In the genomic region with DNA sequence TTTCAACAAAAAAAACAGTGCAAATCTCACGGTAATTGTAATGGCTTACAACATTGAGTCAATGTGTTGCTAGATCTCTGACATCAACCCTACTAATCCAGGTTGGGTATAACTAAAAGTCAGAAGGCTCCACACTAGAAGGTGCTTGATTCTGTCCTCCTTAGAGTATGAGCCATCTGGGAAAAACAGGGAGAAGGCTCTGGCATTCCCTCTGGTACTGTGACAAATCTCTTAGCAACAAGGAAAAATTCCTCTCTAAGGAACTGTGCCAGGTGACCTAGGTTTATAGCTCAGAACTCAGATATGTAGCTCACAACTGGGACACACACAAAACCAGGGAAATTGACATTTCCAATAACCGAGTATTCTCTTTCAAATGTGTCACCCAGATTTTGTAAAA, we compare ENCODE assay signal across 22 mouse cellular contexts.
DNase-seq lines count a peak whose midpoint lies in the region; ATAC-seq lines count a peak whose summit lies in the region.
"Had no signal": no experiment of that assay in that cellular context is flagged by ENCODE, and none has a peak within 500 bp of the region (broad histone marks: within the 10 kb centered on the region; RNA-seq: fewer than 3 reads in every experiment).

No protein-coding gene starts in this region.

- intact Hi-C loops in left cerebral cortex, postnatal 10 days (cut with DNase I) = no loop called here

- peak; percentile 62 for ATAC-seq in frontal cortex, adult (ENCODE audit: low TSS enrichment)
- ATAC-seq: activated CD4-positive, CD25-positive, alpha-beta regulatory T cell, adult 4 months; CD4-positive, CD25-positive, alpha-beta regulatory T cell, adult 4 months; Patski had no signal

- no peak for DNase-seq in frontal cortex, postnatal 36 days (ENCODE audit: low spot score in 2 of 2)
- DNase-seq in 3T3-L1 (ENCODE audit: low read depth, low spot score) = peak; percentile 6
- DNase-seq in Muller cell, postnatal 12 days (ENCODE audit: inconsistent ontology term) = peak; percentile 51
- peak; percentile 54 for DNase-seq in brain, adult 2 months (ENCODE audit: low read depth, low spot score)
- no peak for DNase-seq in left cerebral cortex, postnatal 10 days (ENCODE audit: extremely low spot score in 1 of 2, low spot score in 2 of 2)
- no peak for DNase-seq in ovary, postnatal 10 days (ENCODE audit: low spot score)
- DNase-seq in thymus, postnatal 25 days = no peak
- DNase-seq: adrenal gland, adult 2 months; adrenal gland, adult 8-10 months; adrenal gland, postnatal 10 days; adrenal gland, postnatal 14 days; adrenal gland, postnatal 25 days; adrenal gland, postnatal 36 days; B cell, adult 2 months; cerebellum, adult 11 months; cerebellum, adult 11-12 months; cerebellum, adult 18-20 months; cerebellum, adult 8-10 months had no signal

Comparison
In these comparisons a context has a peak if more than half of its experiments do, and no peak if none do; other contexts are left out.
1. DNase-seq: peak in 3T3-L1 (single experiment), Muller cell, postnatal 12 days (single experiment) and brain, adult 2 months (single experiment); none in frontal cortex, postnatal 36 days (0 of 2), left cerebral cortex, postnatal 10 days (0 of 2), ovary, postnatal 10 days (single experiment) and thymus, postnatal 25 days (single experiment).